Mouse (Mus musculus): ENCODE data around the gene Ppp1r12b. TPM values are rescaled to one million over a fixed set of nuclear protein-coding genes. Genes with fewer than 3 reads are reported as not detected.
"Not testable (repeated sequence)": the region's sequence is repeated elsewhere in the genome, so short reads cannot be mapped to it uniquely, and the experiment has no call there.

The Ppp1r12b gene
- total RNA-seq, 4 experiments from 2014 or later, result 70.1 to 85.0 (median 73.8) TPM

DNA sequence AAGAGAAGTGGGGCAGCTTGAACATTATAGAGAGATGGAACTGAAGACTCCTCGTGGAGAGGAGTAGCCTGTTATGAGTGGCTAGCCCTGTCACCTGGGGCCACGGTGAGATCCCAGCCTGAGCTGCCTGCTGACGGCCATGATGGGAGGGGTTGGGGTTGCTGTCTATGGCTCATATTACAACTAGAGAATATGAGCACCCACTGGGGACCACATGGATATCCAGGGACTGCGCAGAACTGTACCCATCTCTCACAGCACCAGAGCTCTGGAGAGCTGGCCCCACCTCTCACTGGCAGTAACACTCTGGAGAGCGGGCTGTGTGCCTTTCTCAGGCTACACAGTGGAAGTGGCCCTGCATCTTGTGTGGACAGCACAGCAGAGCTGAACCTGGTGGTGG lies 104.5 kb downstream of the Ppp1r12b start:
- no peak for DNase-seq (ENCODE audit: low spot score in 2 of 2)

DNA sequence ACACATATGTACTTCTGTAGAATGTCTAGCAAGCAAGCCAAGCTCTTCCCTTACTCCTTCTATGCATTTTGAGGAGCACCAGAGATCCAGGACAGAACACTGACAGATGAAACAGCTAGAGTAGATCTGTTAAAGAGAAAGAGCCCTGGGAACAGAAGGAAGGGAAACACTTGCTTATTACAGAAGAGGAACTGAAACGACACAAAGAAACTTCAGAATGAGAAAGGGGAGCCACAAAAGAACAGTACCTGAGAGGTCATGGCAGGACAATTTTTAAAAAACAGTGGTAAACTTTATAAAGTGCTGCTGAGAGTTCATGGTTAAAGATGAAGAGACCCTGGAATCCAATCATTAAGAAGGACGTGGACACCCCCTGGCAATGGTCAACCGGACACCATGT lies 105.4 kb downstream of the Ppp1r12b start:
- no peak for DNase-seq (ENCODE audit: low spot score in 2 of 2)

DNA sequence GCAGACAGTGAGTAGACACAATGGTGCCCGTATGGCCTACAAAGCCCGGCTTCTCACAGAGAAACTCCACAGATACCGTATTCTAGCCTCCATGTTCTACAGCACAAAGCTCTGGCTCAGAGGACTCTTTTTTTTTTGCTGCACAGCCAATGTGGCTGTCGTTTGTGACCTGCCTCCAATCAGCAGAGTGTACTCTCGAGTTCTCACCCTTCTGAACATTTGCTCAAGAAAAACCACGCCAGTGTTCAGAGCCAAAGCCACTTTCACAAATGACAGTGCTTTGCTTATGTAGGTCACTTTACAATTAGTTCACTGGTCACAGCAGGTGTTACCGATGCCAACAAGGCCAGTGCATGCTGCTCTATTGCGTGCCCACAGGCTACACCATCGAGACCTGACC lies 107.9 kb downstream of the Ppp1r12b start:
- no peak for DNase-seq (ENCODE audit: low spot score in 2 of 2)

DNA sequence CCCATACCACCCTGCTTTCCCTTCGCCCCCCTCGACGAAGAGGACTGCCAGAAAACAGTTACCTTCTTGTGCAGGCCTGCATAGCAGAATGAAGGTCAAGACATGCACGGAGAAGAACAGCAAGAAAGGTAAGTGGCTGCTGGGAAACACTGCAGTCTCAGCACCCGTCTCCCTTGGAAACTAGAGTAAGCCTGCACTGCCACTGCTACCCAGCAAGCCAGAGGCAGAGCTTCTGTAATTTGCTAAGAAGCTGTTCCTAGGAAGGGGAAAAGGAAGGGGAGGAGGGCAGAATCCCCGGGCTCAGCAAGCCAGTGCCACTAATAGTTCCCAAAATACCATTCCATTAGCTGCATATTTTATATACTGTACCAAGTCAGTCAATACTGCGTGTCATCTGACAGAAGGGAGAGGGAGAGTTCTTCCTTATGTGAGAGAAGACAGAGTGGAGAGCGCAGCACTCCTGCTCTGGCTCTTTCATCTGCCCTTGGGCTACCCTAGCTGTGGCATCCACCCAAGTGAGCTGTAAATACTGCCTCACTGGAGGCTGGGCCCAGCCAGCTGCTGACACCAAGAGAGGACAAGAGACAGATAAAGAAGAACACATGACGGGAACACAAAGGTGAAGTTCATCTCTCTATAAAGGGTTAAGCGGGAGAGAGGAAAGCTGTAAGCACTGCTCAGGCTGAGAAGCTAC lies 109.3 kb downstream of the Ppp1r12b start:
- DNase-seq (ENCODE audit: low spot score in 2 of 2), result no peak

DNA sequence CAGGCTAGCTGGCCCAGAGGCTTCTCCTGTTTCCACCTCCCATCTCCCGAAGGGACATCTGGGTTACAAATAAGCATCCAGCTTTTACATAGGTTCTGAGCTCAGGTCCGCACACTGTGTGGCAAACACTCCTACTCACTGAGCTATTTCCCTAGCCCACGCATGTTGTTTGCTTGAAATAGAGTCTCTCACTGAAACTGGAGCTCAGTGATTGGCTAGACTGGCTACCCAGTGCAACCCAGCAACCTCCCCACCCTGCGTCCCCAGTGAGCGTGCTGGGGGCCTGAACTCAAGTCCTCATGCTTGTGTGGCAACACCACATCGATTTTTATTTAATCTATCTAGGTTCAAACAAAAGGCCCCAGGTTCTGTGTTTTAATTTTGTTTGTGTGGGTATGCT lies 112.4 kb downstream of the Ppp1r12b start:
- no peak for DNase-seq (ENCODE audit: low spot score in 2 of 2)

DNA sequence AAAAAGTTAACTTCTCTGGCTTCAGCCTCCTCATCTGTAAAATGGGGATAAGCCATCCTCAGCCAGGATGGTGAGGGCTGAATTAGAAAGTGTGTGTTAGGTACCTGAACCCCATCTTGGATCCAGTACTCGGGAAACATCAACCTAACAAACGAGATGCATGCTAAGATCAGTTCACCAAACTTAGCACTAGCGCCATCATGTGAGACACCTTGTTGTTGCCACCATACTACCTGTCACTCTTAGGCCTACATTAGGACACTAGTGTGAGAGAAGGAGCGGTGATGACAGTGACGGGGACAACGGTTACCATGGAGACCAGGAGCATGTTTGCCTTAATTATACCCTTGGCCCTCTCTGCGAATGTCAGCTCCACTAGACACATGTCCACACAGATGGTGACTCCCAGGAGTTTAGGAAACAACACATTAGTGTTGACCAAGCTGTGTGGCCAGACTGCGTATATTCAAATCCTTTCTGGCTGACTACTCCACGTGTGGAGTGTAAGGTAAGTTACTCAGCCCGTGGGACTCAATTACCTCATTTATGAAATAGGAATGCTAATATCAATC lies 118.7 kb downstream of the Ppp1r12b start:
- no peak for DNase-seq (ENCODE audit: low spot score in 2 of 2)

GRCm38 (mm10) chr1:134830881-134831280 lies 124.9 kb downstream of the Ppp1r12b start:
- DNase-seq (ENCODE audit: low spot score in 2 of 2), result not testable (repeated sequence)

DNA sequence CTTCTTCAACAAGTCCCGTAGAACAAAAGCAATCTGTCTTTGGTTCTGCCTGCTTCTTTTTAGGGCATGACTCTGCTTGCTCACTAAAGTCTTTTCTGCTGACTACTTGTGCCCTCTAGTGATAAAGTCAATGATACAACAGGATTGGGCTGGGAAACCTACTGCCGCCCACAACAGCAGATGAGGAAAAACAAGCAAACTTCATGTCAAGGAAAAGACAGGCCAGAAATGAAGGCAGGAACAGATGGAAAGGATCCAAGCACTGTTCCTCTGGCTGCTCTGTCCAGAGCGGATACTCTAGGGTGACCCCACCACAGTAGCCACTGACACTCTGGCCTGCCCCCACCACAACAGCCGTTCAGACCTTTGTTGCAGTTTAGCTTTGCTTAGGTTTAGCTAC lies 126.1 kb downstream of the Ppp1r12b start:
- no peak for DNase-seq (ENCODE audit: low spot score in 2 of 2)

- no peak for DNase-seq (ENCODE audit: low spot score in 2 of 2)
These were observed 130.8 kb downstream of the Ppp1r12b start for GRCm38 (mm10) chr1:134824896-134825295.

GRCm38 (mm10) chr1:134823842-134824241 lies 131.9 kb downstream of the Ppp1r12b start:
- DNase-seq (ENCODE audit: low spot score in 2 of 2), result no peak

GRCm38 (mm10) chr1:134823323-134823722 lies 132.4 kb downstream of the Ppp1r12b start:
- no peak for DNase-seq (ENCODE audit: low spot score in 2 of 2)

GRCm38 (mm10) chr1:134820882-134821281 lies 134.9 kb downstream of the Ppp1r12b start:
- DNase-seq (ENCODE audit: low spot score in 2 of 2), result no peak

DNA sequence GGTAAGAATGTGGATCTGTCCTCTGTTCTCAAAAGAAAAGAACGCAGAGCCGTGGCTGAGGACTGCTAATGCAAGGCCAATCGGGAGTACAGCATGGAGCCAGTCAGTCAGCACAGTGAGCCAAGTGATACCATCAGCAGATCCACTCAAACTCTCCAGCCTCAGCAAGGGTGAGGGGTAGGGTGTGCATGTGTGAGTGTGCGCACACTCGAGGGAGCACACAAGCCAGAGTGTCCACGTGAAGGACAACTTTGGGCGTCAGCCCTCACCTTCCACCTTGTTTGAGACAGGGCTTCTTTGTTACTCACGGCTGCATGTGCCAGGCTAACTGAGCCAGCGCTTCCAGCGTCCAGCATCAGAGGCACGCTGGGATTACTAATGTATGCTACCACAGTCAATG lies 136.5 kb downstream of the Ppp1r12b start:
- no peak for DNase-seq (ENCODE audit: low spot score in 2 of 2)

DNA sequence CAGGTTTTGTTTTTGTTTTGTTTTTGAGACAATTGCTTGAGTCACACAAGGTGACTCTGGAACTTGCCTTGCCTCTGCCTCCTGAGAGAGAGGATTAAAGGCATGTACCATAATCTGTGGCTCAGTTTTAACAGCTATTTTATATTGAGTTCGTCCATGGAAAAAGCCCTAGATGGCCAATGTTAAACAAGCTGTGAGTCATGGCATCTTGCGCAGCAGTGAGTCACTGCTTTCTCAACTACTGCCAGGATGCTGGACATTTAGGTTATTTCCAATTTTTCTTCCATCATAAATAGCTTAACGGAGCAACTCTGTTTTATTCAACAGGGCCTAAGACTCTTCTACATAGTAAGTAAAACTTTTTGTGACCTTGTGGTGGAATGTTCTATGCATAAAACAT lies 137.0 kb downstream of the Ppp1r12b start:
- no peak for DNase-seq (ENCODE audit: low spot score in 2 of 2)

GRCm38 (mm10) chr1:134817916-134818595 lies 137.7 kb downstream of the Ppp1r12b start:
- DNase-seq (ENCODE audit: low spot score in 2 of 2), result no peak

- DNase-seq (ENCODE audit: low spot score in 2 of 2), result no peak
These were observed 138.6 kb downstream of the Ppp1r12b start for GRCm38 (mm10) chr1:134817120-134817519.

GRCm38 (mm10) chr1:134816617-134817016 lies 139.1 kb downstream of the Ppp1r12b start:
- DNase-seq (ENCODE audit: low spot score in 2 of 2), result no peak

DNA sequence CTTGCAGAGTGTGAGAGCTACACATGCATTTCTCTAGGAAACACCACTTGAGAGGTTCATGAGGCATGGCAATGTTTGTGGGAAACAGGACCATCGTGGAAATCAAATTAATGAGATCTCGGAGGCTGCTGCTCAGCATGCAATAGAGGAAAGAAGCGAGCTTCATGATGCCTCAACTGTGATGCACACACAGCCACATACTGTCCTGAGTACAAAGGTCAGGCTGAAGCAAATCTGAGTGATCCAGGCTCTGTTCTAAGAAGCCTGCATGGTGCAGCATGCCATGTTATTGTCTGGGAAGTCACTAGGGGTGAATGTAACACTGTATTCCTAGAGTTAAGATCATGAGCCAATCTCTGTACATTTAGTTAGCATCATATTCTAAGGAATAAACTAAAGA lies 140.0 kb downstream of the Ppp1r12b start:
- DNase-seq (ENCODE audit: low spot score in 2 of 2), result no peak

- no peak for DNase-seq (ENCODE audit: low spot score in 2 of 2)
These were observed 150.3 kb downstream of the Ppp1r12b start for GRCm38 (mm10) chr1:134805471-134805870.

DNA sequence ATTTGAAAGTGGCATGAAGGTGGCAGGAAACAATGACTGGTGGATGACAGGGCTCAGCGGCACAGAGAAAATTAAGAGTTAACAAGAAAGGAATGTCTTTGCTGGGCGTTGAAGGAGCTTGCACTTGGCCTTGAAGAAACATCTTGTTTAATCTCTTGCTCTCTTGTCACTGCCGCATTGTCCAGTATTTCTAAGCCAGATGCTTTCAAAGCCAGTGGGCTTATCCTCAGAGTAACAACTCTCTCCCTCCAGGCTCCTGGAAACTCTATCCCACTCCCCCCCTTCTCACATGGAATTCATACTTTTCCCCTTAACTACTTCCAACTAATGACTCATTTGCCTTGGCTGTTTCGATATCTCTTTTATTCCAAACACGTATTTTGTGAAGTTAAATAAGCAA lies 151.4 kb downstream of the Ppp1r12b start:
- DNase-seq (ENCODE audit: low spot score in 2 of 2), result no peak

- DNase-seq (ENCODE audit: low spot score in 2 of 2), result no peak
These were observed 152.2 kb downstream of the Ppp1r12b start for GRCm38 (mm10) chr1:134803286-134804117.

GRCm38 (mm10) chr1:134801758-134802157 lies 154.0 kb downstream of the Ppp1r12b start:
- DNase-seq (ENCODE audit: low spot score in 2 of 2), result no peak

Measured in left cerebral cortex, adult 8-10 months (tissue).